Mouse (Mus musculus) neural tube, embryonic 13.5 days (tissue): Measurements from ENCODE around the gene Ttc9b. TPM values are rescaled to one million over a fixed set of nuclear protein-coding genes. Genes with fewer than 3 reads are reported as not detected.

Source experiments
- ATAC-seq: fragments of 200-750 bp; cut with Nextera tagmentation; 2 replicates; pipeline ENCODE4 v1.8.0; 2017; ENCODE audit warnings: low read depth, mild to moderate bottlenecking, moderate TSS enrichment, moderate library complexity
- H3K27ac ChIP-seq: fragments of 300-500 bp; sonication (generic); replicated peaks from 2 replicates; pipeline ENCODE4 v1.5.1; 2015; ENCODE audit warnings: moderate library complexity, mild to moderate bottlenecking, inconsistent platforms
- H3K27me3 ChIP-seq: fragments of 300-500 bp; sonication (generic); 2 replicates; pipeline ENCODE4 v1.6.1; 2015; ENCODE audit warnings: mild to moderate bottlenecking, inconsistent platforms
- H3K36me3 ChIP-seq: fragments of 300-500 bp; sonication (generic); 2 replicates; pipeline ENCODE4 v1.6.1; 2015; ENCODE audit warnings: mild to moderate bottlenecking, inconsistent platforms
- H3K4me1 ChIP-seq: fragments of 300-500 bp; sonication (generic); replicated peaks from 2 replicates; pipeline ENCODE4 v1.6.1; 2015; ENCODE audit warnings: inconsistent platforms
- H3K4me2 ChIP-seq: fragments of 300-500 bp; sonication (generic); 2 replicates; pipeline ENCODE4 v1.6.1; 2015; ENCODE audit warnings: inconsistent platforms, mild to moderate bottlenecking, moderate library complexity
- H3K4me3 ChIP-seq: fragments of 300-500 bp; sonication (generic); 2 replicates; pipeline ENCODE4 v1.5.1; 2015; ENCODE audit warnings: mild to moderate bottlenecking, inconsistent platforms
- H3K9ac ChIP-seq: fragments of 300-500 bp; sonication (generic); 2 replicates; pipeline ENCODE4 v1.6.1; 2015; ENCODE audit warnings: moderate library complexity, mild to moderate bottlenecking, inconsistent platforms
- H3K9me3 ChIP-seq: fragments of 300-500 bp; sonication (generic); 2 replicates; pipeline ENCODE4 v1.6.1; 2016; ENCODE audit warnings: inconsistent platforms
- WGBS: fragments of 180-500 bp; shearing (Covaris S2); methylation state at CpG from one replicate; pipeline ENCODE4 v1.1.7; 2015; 5-methylcytosine and 5-hydroxymethylcytosine counted together
- polyA plus RNA-seq: library from polyadenylated mRNA; unstranded; fragments of >200 nt; fragmentation: Nextera tagmentation; extraction: Ambion mirVana; gene quantifications from 2 replicates; pipeline ENCODE4 v1.2.1, GENCODE M21; 2015

The Ttc9b gene
- polyA plus RNA-seq, 1 experiment from 2014 or later, result 54.8 TPM

DNA sequence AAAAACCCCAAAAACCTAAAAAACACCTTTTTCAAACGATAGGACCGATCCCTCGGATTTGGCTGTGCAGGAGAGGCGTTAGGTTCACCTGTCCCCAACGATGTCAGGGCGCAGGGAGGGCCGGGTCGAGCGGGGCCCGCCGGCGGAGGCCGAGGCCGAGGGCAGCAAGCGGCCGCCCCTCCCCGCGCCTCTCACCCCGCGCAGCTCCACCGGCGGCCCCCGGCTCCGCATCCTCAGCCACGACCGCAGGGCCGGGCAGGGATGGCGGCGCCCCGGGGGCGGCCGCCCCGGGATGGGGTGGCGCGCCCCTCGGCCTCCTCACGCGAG is 20.4 kb downstream of the Ttc9b start:
- no peaks in the 10 kb centered on the region for H3K9me3 ChIP-seq
- H3K27ac ChIP-seq, result peak overlapping the region; percentile 91
- peaks cover 50% of the 10 kb centered on the region for H3K4me1 ChIP-seq
- peak overlapping the region; percentile 88 for H3K4me3 ChIP-seq
- H3K27me3 ChIP-seq, result no peaks in the 10 kb centered on the region
- no peak for ATAC-seq
- peak overlapping the region; percentile 87 for H3K4me2 ChIP-seq
- peak overlapping the region; percentile 98 for H3K9ac ChIP-seq
- WGBS, result under 1% methylated on average over 37 of the region's 38 CpGs
- H3K36me3 ChIP-seq, result peaks cover 17% of the 10 kb centered on the region

GRCm38 (mm10) chr7:27674522-27675221 is 21.0 kb downstream of the Ttc9b start, which contains the start of gene Map3k10:
TSS of gene Map3k10 (minus strand) at chr7:27674598.
- H3K9ac ChIP-seq, result peak within 1 kb of the TSS; percentile 98
- peak within 1 kb of the TSS; percentile 87 for H3K4me2 ChIP-seq
- H3K4me3 ChIP-seq, result peak within 1 kb of the TSS; percentile 88
- 0% methylated on average over 31 of the region's 31 CpGs for WGBS
- H3K27ac ChIP-seq, result peak within 1 kb of the TSS; percentile 91
- peaks cover 45% of the 10 kb centered on the region for H3K4me1 ChIP-seq
- H3K27me3 ChIP-seq, result no peaks in the 10 kb centered on the region
- peak; percentile 98 for ATAC-seq
- H3K9me3 ChIP-seq, result no peaks in the 10 kb centered on the region
- H3K36me3 ChIP-seq, result peaks cover 17% of the 10 kb centered on the region

- Histone ChIP-seq H3K27ac (no peak overlapping the region), H3K9ac (peak overlapping the region; percentile 98; the same call in 1 of the 2 replicates), H3K4me3 (peak overlapping the region; percentile 88), H3K4me1 (peaks cover 40% of the 10 kb centered on the region), H3K4me2 (peak overlapping the region; percentile 87), H3K27me3 (no peaks in the 10 kb centered on the region), H3K36me3 (peaks cover 13% of the 10 kb centered on the region), H3K9me3 (no peaks in the 10 kb centered on the region)
- 36% methylated on average over 14 of the region's 14 CpGs for WGBS
- no peak for ATAC-seq
These were observed 21.5 kb downstream of the Ttc9b start for GRCm38 (mm10) chr7:27675222-27675612.

GRCm38 (mm10) chr7:27683218-27683617 is 29.5 kb downstream of the Ttc9b start:
- Histone ChIP-seq H3K4me1 (peaks cover 11% of the 10 kb centered on the region), H3K9me3 (no peaks in the 10 kb centered on the region), H3K36me3 (no peaks in the 10 kb centered on the region), H3K27me3 (no peaks in the 10 kb centered on the region), H3K27ac (no peak overlapping the region), H3K4me2 (no peak overlapping the region), H3K9ac (no peak overlapping the region), H3K4me3 (no peak overlapping the region)
- 76% methylated on average over 2 of the region's 2 CpGs for WGBS
- ATAC-seq, result no peak

- H3K27ac ChIP-seq, result no peak overlapping the region
- H3K4me1 ChIP-seq, result peaks cover 23% of the 10 kb centered on the region
- peak overlapping the region; percentile 15; the same call in 1 of the 2 replicates for H3K4me3 ChIP-seq
- 45% methylated on average over 5 of the region's 5 CpGs for WGBS
- no peak for ATAC-seq
- peak overlapping the region; percentile 57; the same call in 1 of the 2 replicates for H3K9ac ChIP-seq
- H3K9me3 ChIP-seq, result no peaks in the 10 kb centered on the region
- no peaks in the 10 kb centered on the region for H3K36me3 ChIP-seq
- no peaks in the 10 kb centered on the region for H3K27me3 ChIP-seq
- peak overlapping the region; percentile 43 for H3K4me2 ChIP-seq
These were observed 31.5 kb downstream of the Ttc9b start for GRCm38 (mm10) chr7:27685220-27685619.

DNA sequence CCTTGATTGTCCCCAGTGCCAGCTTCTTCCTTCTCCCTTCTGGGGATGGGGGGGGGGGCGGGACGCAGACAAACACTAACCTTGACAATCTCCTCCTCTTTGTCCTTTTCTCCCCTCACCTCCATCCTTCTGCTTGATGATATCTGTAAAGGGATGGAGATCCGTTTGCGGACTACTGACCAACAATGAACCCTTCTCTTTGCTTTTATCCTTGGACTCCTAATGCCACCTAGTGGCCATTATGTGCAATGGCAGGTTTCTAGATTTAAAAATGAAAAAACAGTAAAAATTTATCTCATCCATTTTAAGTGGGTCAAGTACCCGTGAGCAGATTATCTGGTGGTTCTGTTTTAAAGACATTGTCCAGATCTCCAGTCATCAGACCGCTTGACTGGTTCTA is 32.0 kb downstream of the Ttc9b start:
- Histone ChIP-seq H3K27me3 (no peaks in the 10 kb centered on the region), H3K4me1 (peaks cover 24% of the 10 kb centered on the region), H3K9me3 (no peaks in the 10 kb centered on the region), H3K9ac (peak overlapping the region; percentile 57), H3K27ac (no peak overlapping the region), H3K4me2 (peak overlapping the region; percentile 43), H3K36me3 (no peaks in the 10 kb centered on the region), H3K4me3 (peak overlapping the region; percentile 15; the same call in 1 of the 2 replicates)
- under 1% methylated on average over 6 of the region's 6 CpGs for WGBS
- ATAC-seq, result no peak

- 86% methylated on average over 1 of the region's 1 CpGs for WGBS
- Histone ChIP-seq H3K27me3 (no peaks in the 10 kb centered on the region), H3K9me3 (no peaks in the 10 kb centered on the region), H3K4me2 (no peak overlapping the region), H3K4me3 (no peak overlapping the region), H3K36me3 (no peaks in the 10 kb centered on the region), H3K27ac (no peak overlapping the region), H3K9ac (no peak overlapping the region), H3K4me1 (peaks cover 24% of the 10 kb centered on the region)
- no peak for ATAC-seq
These were observed 33.3 kb downstream of the Ttc9b start for GRCm38 (mm10) chr7:27687043-27687442.

GRCm38 (mm10) chr7:27687836-27688235 is 34.1 kb downstream of the Ttc9b start:
- Histone ChIP-seq H3K27me3 (no peaks in the 10 kb centered on the region), H3K4me1 (peaks cover 24% of the 10 kb centered on the region), H3K9me3 (no peaks in the 10 kb centered on the region), H3K27ac (no peak overlapping the region), H3K36me3 (peaks cover 2% of the 10 kb centered on the region; the same call in 1 of the 2 replicates), H3K4me3 (no peak overlapping the region), H3K9ac (peak overlapping the region; percentile 79), H3K4me2 (peak overlapping the region; percentile 79)
- WGBS, result 83% methylated on average over 3 of the region's 3 CpGs
- no peak for ATAC-seq

- peak overlapping the region; percentile 79 for H3K4me2 ChIP-seq
- H3K9me3 ChIP-seq, result no peaks in the 10 kb centered on the region
- peak overlapping the region; percentile 86 for H3K27ac ChIP-seq
- H3K9ac ChIP-seq, result peak overlapping the region; percentile 79
- peak overlapping the region; percentile 48 for H3K4me3 ChIP-seq
- H3K27me3 ChIP-seq, result no peaks in the 10 kb centered on the region
- peaks cover 3% of the 10 kb centered on the region; the same call in 1 of the 2 replicates for H3K36me3 ChIP-seq
- ATAC-seq, result no peak
- WGBS, result 37% methylated on average over 14 of the region's 14 CpGs
- peaks cover 24% of the 10 kb centered on the region for H3K4me1 ChIP-seq
These were observed 34.6 kb downstream of the Ttc9b start for GRCm38 (mm10) chr7:27688246-27688788.

DNA sequence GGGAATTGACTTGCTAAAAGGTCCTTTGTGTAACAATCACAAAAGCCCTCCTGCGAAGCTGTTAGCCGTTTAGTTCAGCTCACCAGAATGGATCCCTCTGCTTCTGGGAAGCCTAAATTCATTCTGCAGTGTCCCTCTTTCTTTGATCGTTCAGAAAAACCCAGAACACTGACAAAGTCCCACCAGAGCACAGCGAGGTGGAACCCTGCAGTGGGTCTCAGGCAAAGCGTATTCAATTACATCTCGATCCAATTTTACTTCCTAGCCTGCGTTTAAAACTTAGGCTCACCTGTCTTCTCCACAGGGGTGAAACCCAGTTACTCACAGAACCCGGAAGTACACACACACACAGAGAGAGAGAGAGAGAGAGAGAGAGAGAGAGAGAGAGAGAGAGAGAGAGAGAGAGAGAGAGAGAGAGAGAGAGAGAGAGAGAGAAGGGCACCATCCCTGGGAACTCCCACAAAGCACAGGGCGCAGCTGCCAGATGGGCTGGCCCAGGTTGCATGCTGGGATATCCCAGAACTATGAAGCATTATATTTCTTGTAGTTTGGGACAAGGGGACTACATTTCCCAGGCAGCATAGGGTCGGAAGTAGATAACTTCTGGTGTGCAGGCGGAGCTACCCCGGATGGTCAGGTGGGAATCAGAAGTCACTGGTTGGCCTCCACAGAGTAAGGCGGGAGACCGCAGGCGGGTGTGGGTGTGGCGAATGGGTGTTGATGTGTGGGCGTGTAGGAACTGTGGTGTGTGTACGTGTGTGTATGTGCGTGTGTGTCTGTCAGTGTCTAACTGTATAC is 35.3 kb downstream of the Ttc9b start, which contains the start of gene Zfp607b:
Gene Zfp607b (plus strand): TSS at position 526 of the 798 bp plus-strand sequence.
- Histone ChIP-seq H3K27me3 (no peaks in the 10 kb centered on the region), H3K9me3 (no peaks in the 10 kb centered on the region), H3K4me1 (peaks cover 24% of the 10 kb centered on the region), H3K36me3 (peaks cover 6% of the 10 kb centered on the region), H3K27ac (peak within 1 kb of the TSS; percentile 86), H3K4me2 (peak within 1 kb of the TSS; percentile 79), H3K9ac (peak within 1 kb of the TSS; percentile 79), H3K4me3 (peak within 1 kb of the TSS; percentile 48)
- ATAC-seq, result peak; percentile 98
- under 1% methylated on average over 19 of the region's 19 CpGs for WGBS

DNA sequence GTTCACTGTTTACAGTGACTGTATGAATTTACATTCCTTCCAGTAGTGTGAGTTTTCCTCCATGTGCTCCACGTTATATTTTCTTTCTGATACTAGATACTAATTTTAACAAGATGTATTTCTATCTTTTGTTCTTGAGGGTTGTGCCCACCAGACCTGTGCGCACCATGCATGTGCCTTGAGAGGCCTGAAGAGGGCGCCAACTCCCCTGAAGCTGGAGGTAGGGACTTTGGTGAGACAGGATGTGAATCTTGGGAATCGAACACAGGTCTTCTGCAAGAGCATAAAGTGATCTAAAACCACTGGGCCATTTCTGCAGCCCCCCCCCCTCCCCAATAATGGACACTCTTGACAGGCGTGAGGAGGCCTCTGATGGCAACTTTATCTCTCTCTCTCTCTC is 37.4 kb downstream of the Ttc9b start:
- 47% methylated on average over 5 of the region's 5 CpGs for WGBS

GRCm38 (mm10) chr7:27696711-27697110 is 43.0 kb downstream of the Ttc9b start:
- 33% methylated on average over 3 of the region's 3 CpGs for WGBS
- Histone ChIP-seq H3K9ac (no peak overlapping the region), H3K27me3 (no peaks in the 10 kb centered on the region), H3K27ac (no peak overlapping the region), H3K4me3 (no peak overlapping the region), H3K9me3 (no peaks in the 10 kb centered on the region), H3K4me1 (no peaks in the 10 kb centered on the region), H3K36me3 (peaks cover 41% of the 10 kb centered on the region), H3K4me2 (no peak overlapping the region)
- no peak for ATAC-seq

More for the DNA sequence above, 37.4 kb downstream of the Ttc9b start:
- no peak overlapping the region for H3K4me3 ChIP-seq
- no peaks in the 10 kb centered on the region for H3K27me3 ChIP-seq
- no peak overlapping the region for H3K9ac ChIP-seq
- peaks cover 17% of the 10 kb centered on the region for H3K4me1 ChIP-seq
- peaks cover 15% of the 10 kb centered on the region for H3K36me3 ChIP-seq
- no peaks in the 10 kb centered on the region for H3K9me3 ChIP-seq
- no peak overlapping the region for H3K4me2 ChIP-seq
- no peak for ATAC-seq
- no peak overlapping the region for H3K27ac ChIP-seq
